Mouse (Mus musculus): Measurements from ENCODE around the gene Olfr484.
"Not testable (repeated sequence)": the region's sequence is repeated elsewhere in the genome, so short reads cannot be mapped to it uniquely, and the experiment has no call there.

Gene Olfr484

GRCm38 (mm10) chr7:108127349-108127748, at the start of gene Olfr484:
Gene Olfr484, minus strand, starts transcription at chr7:108127449.
- DNase-seq: no peak

GRCm38 (mm10) chr7:108172642-108173041, 45.4 kb upstream of the Olfr484 start, which contains the start of gene Olfr486:
Gene Olfr486, minus strand, starts transcription at chr7:108172742.
- DNase-seq: not testable (repeated sequence)

- DNase-seq: no peak
These were observed 32.5 kb upstream of the Olfr484 start, which contains the start of gene Olfr485 for GRCm38 (mm10) chr7:108159771-108160170. Gene Olfr485, minus strand, starts transcription at chr7:108159871.

GRCm38 (mm10) chr7:108121416-108121815, 5.8 kb downstream of the Olfr484 start:
- DNase-seq: no peak

GRCm38 (mm10) chr7:108120681-108121080, 6.6 kb downstream of the Olfr484 start:
- DNase-seq: no peak

- DNase-seq: no peak
These were observed 26.7 kb downstream of the Olfr484 start, which contains the start of gene Olfr483 for GRCm38 (mm10) chr7:108100549-108100948. Gene Olfr483, plus strand, starts transcription at chr7:108100849.

- no peak for DNase-seq
These were observed 29.8 kb downstream of the Olfr484 start, which contains the start of gene Olfr482 for GRCm38 (mm10) chr7:108097486-108097885. Gene Olfr482, minus strand, starts transcription at chr7:108097586.

GRCm38 (mm10) chr7:108079555-108079954, 47.7 kb downstream of the Olfr484 start, which contains the start of gene Olfr481:
Gene Olfr481, plus strand, starts transcription at chr7:108079855.
- no peak for DNase-seq
